Mouse (Mus musculus): ENCODE measurements around the gene Cep85l. TPM values are rescaled to one million over a fixed set of nuclear protein-coding genes. Genes with fewer than 3 reads are reported as not detected.
A peak's percentile ranks its signal among the peaks of the same experiment; 100 is the strongest.

The Cep85l gene
- polyA plus RNA-seq (2016; fragmentation: Nextera tagmentation; extraction: Ambion mirVana): 5.3 TPM in 2 replicates

DNA sequence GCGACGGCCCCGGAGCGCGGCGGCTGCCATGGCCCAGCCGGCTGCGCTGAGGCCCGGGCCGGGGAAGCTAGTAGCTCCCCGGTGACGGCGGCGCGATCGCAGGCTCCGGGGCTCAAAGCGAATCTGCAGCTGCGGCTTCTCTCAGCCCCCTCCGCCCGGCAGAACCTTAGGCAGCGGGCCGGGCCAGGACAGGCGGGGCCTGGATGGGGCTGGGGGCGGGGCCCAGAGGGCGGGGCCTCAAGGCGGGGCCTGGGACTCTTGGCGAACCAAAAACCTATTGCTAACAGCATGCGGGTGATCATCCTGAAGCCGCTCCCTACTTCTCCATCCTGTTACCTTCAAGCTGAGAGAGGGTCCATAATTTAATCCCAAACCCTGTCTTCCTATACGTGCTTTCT is at the start of gene Cep85l:
Gene Cep85l, minus strand, starts transcription at position 239 of the 398 bp plus-strand sequence.
- peak; percentile 99 for ATAC-seq (ENCODE audit: low FRiP score)
- Histone ChIP-seq H3K36me3 (replicated peaks) (no peaks in the 10 kb centered on the region), H3K27ac (peak within 1 kb of the TSS; percentile 96), H3K4me2 (peak within 1 kb of the TSS; percentile 73), H3K27me3 (no peaks in the 10 kb centered on the region), H3K4me3 (replicated peaks) (peak within 1 kb of the TSS; percentile 90), H3K9me3 (no peaks in the 10 kb centered on the region), H3K9ac (peak within 1 kb of the TSS; percentile 97), H3K4me1 (peaks cover 21% of the 10 kb centered on the region)
- WGBS: under 1% methylated on average over 31 of the region's 31 CpGs

DNA sequence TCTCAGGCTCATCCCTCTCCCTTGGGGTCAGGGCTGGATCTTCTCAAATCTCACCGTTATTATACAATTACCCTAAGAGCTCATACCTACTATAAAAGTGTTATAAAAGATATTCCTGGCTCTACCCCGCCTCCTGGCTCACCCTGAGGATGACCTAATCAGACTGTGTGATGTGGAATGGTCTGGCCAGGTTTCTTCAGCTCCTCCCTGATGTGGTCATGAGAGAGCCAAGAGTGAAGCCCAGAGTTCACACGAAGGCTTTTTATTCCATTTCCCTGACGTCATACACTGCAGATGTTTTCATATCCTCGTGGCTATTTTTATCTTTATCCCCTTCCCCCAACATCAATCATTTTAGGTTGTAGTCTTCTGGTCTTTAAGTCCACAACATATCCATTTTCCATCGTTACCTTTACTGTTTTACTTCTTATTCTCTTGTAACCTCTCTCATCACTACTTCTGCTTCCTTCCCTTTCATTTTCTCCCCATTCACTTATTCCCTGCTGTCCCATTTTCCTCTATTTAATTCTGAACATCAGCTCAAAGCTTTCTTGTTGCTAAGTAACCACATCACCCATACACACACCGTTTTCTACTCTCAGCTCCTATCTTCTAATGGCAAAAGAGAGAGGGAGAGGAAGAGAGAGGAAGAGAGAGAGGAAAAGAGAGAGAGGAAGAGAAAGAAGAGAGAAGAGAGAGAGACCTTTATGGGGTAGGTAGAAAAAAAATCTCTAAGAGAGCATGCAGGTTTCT is 49.1 kb upstream of the Cep85l start:
- ATAC-seq (ENCODE audit: low FRiP score): no peak
- H3K4me2 ChIP-seq: no peak overlapping the region
- 71% methylated on average over 7 of the region's 7 CpGs for WGBS
- no peaks in the 10 kb centered on the region for H3K36me3 ChIP-seq (replicated peaks)
- no peak overlapping the region for H3K27ac ChIP-seq
- peaks cover 7% of the 10 kb centered on the region; the same call in 1 of the 2 replicates for H3K4me1 ChIP-seq
- H3K4me3 ChIP-seq (replicated peaks): no peak overlapping the region
- H3K9me3 ChIP-seq: no peaks in the 10 kb centered on the region
- 0 out of 2 replicates have a peak, but pooled peaks cover 3% of the 10 kb centered on the region for H3K27me3 ChIP-seq
- no peak overlapping the region for H3K9ac ChIP-seq

DNA sequence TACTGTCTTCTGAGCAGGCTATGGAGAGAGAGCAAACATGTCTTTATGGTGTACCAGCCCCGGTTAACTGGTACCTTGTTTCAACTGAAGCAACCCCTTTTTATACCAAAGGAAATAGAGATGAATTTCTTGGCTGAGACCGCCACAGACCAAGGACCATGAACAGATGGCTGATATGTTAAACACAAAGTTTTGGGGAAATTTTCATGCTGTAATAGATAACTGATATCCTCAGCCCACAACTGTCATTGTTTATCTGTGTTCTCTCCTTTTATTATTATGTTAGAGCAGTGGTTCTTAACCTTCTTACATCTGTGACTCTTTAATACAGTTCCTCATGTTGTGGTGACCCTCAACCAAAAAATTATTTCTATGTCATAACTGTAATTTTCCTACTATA is 46.8 kb upstream of the Cep85l start:
- 89% methylated on average over 2 of the region's 2 CpGs for WGBS
- H3K4me2 ChIP-seq: no peak overlapping the region
- no peak overlapping the region for H3K4me3 ChIP-seq (replicated peaks)
- peaks cover 7% of the 10 kb centered on the region; the same call in 1 of the 2 replicates for H3K4me1 ChIP-seq
- no peak overlapping the region for H3K27ac ChIP-seq
- H3K36me3 ChIP-seq (replicated peaks): no peaks in the 10 kb centered on the region
- H3K9ac ChIP-seq: no peak overlapping the region
- no peak for ATAC-seq (ENCODE audit: low FRiP score)
- no peaks in the 10 kb centered on the region for H3K9me3 ChIP-seq
- 0 out of 2 replicates have a peak, but pooled peaks cover 3% of the 10 kb centered on the region for H3K27me3 ChIP-seq

DNA sequence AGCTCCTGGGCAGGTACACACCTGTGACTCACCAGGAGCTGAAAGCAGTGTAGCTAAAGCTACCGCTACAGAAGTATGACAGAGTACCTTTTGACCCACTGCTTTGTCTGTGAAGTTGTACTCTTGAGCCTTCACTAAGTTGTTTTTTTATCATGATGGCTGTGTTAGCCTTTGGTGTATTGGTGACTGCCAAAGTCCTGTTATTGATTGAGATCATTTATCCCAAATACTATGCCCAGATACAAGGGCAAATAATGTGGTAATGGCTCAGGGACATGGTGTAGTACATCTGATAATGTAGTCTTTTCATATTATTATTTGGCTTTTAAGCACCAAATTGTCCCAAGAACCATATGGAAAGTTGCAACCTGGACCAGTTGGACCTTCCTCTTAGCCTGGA is 43.3 kb upstream of the Cep85l start:
- Histone ChIP-seq H3K27me3 (no peaks in the 10 kb centered on the region), H3K4me1 (no peaks in the 10 kb centered on the region), H3K27ac (no peak overlapping the region), H3K9me3 (no peaks in the 10 kb centered on the region), H3K36me3 (replicated peaks) (no peaks in the 10 kb centered on the region), H3K9ac (no peak overlapping the region), H3K4me2 (no peak overlapping the region), H3K4me3 (replicated peaks) (no peak overlapping the region)
- WGBS: 97% methylated on average over 1 of the region's 1 CpGs
- ATAC-seq (ENCODE audit: low FRiP score): no peak

DNA sequence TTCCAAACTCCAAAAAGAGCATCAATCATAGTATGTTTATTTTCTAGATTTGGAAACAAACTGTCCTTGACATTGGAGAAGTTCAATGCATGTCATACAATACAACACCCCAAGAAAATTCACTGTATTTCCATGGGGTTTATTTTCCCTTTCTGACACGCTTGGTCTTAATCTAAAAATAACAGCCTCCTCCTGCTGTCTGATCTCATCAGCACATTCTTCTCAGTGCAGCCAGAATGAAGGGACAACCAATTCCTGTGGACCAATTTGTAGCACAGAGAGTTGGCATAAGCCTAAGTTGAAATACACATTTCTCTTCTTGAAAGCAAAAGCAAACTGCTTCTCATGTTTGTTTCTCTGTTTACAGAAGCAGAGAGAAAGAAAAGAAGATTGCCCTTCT is 42.5 kb upstream of the Cep85l start:
- Histone ChIP-seq H3K36me3 (replicated peaks) (no peaks in the 10 kb centered on the region), H3K4me3 (replicated peaks) (no peak overlapping the region), H3K4me1 (no peaks in the 10 kb centered on the region), H3K9me3 (no peaks in the 10 kb centered on the region), H3K27me3 (no peaks in the 10 kb centered on the region), H3K9ac (no peak overlapping the region), H3K4me2 (no peak overlapping the region), H3K27ac (no peak overlapping the region)
- ATAC-seq (ENCODE audit: low FRiP score): no peak
- 72% methylated on average over 1 of the region's 1 CpGs for WGBS

DNA sequence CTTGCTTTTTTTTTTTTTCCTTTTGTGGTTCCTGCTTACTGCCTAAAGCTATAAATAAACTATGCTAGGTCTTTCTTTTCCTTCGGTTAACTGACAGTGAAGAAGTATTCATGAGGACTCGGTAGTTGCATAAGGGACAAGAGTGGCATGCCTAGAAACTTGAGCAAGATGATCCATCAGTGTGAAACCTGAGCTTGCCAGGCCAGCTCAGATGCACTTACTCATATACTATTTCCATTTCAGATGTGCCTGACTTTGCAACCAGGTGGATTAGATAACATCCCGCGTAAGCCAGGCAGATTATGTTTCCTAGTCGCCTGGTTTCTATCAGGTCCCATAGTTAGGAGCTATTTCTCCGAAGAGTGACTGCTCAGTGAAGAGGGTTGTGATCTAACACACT is 41.9 kb upstream of the Cep85l start:
- Histone ChIP-seq H3K36me3 (replicated peaks) (no peaks in the 10 kb centered on the region), H3K4me1 (no peaks in the 10 kb centered on the region), H3K4me2 (no peak overlapping the region), H3K9ac (no peak overlapping the region), H3K4me3 (replicated peaks) (no peak overlapping the region), H3K27me3 (no peaks in the 10 kb centered on the region), H3K9me3 (no peaks in the 10 kb centered on the region), H3K27ac (no peak overlapping the region)
- no peak for ATAC-seq (ENCODE audit: low FRiP score)
- WGBS: 89% methylated on average over 6 of the region's 6 CpGs

DNA sequence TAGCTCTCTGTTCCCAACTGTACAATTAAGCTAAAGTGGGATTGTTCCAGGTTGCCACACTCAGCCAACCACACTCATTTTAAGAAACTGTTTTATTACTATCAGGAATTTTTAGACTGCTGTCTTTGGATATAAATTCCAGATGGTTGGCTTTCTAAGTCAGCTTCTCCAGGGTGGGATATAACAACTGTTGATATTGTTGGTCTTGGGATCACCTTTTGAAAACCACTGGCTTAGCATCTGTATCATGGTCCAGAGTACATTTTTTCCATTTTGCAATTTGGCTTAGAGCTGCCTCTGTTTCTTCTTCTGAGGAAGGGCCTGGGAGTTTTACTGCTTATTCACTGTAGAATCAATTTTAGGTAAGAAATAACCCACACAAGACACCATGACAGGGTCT is 40.3 kb upstream of the Cep85l start:
- ATAC-seq (ENCODE audit: low FRiP score): no peak
- Histone ChIP-seq H3K36me3 (replicated peaks) (no peaks in the 10 kb centered on the region), H3K9me3 (no peaks in the 10 kb centered on the region), H3K27ac (no peak overlapping the region), H3K9ac (no peak overlapping the region), H3K4me2 (no peak overlapping the region), H3K4me3 (replicated peaks) (no peak overlapping the region), H3K27me3 (no peaks in the 10 kb centered on the region), H3K4me1 (no peaks in the 10 kb centered on the region)

DNA sequence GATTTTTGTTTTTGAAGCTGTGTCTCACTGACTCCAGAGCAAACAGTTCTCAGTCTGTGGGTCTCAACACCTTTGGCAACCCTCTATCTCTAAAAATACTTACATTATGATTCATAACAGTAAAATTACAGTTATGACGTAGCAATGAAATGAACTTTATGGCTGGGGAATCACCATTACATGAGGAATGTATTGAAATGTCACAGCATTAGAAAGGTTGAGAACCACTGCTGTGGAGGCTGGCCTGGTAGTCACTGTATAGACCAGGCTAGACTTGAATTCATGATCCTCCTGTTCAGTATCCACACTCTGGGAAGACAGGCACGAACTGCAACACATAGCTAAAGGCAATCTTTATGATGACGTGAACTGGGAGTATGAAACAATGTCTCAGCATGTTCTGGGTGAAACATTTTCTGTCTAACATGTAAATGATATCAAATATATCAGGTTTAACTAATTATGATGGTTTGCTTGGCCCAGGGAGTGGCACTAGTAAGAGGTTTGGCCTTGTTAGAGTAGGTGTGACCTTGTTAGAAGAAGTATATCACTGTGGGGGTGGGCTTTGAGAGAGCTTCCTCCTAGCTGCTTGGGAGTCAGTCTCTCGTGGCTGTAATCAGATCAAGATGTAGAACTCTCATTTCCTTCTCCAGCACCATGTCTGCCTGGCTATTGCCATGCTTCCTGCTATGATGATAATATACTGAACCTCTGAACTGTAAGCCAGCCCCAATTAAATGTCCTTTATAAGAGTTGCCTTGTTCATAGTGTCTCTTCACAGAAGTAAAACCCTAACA is 39.6 kb upstream of the Cep85l start:
- no peak for ATAC-seq (ENCODE audit: low FRiP score)
- H3K9ac ChIP-seq: no peak overlapping the region
- no peaks in the 10 kb centered on the region for H3K27me3 ChIP-seq
- H3K4me2 ChIP-seq: no peak overlapping the region
- H3K27ac ChIP-seq: no peak overlapping the region
- H3K36me3 ChIP-seq (replicated peaks): no peaks in the 10 kb centered on the region
- H3K4me3 ChIP-seq (replicated peaks): no peak overlapping the region
- no peaks in the 10 kb centered on the region for H3K9me3 ChIP-seq
- WGBS: 73% methylated on average over 4 of the region's 4 CpGs
- peaks cover 5% of the 10 kb centered on the region for H3K4me1 ChIP-seq

DNA sequence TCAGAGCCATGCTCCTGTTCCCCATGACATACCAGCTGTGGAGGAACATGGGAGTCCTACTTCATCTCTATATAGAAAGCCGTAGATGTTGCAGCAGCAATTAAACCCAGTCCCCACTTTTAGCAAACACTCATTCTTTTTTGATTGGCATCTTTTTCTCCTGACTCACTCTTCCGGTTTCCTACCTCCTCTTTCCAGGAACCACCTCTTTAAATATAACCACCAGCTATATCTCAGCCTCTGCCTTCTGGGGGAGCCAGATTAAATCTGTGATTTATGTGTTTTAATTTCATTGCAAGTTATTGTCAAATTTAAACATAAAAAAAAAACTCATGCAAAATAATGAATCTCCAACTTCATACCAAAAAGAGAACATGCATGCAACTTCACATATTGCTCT is 37.3 kb upstream of the Cep85l start:
- WGBS: 81% methylated on average over 2 of the region's 2 CpGs
- no peak for ATAC-seq (ENCODE audit: low FRiP score)

DNA sequence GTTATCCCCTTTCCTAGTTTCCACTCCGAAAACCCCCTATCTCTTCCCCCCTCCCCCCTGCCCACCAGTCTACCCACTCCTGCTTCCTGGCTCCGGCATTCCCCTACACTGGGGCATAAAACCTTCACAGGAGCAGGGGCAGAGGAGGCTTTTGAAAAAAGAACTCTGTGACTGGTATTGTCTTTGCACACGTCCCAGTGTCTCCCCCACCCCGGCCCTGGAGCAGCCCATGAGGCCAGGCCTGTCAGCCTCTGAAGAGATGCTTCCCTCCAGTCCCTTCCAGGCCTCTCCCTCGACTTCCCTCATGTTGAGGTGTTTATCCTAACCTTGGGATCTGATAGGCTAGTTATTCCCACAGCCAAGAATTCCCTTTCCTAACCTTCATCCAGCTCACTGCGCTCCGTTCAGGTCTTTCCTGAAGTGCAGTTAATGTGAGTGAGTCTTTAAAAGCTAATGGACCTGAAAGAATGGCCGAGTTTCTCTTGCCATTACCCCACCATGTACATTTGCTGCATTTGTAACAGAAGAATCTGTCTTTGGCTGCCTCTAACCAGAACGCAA is 36.5 kb upstream of the Cep85l start:
- no peak for ATAC-seq (ENCODE audit: low FRiP score)
- WGBS: 63% methylated on average over 9 of the region's 9 CpGs

More for the DNA sequence above, 37.3 kb upstream of the Cep85l start:
- H3K9me3 ChIP-seq: no peaks in the 10 kb centered on the region
- H3K4me2 ChIP-seq: no peak overlapping the region
- no peak overlapping the region for H3K4me3 ChIP-seq (replicated peaks)
- no peak overlapping the region for H3K9ac ChIP-seq
- H3K36me3 ChIP-seq (replicated peaks): no peaks in the 10 kb centered on the region
- H3K27ac ChIP-seq: no peak overlapping the region
- H3K27me3 ChIP-seq: no peaks in the 10 kb centered on the region
- peaks cover 8% of the 10 kb centered on the region for H3K4me1 ChIP-seq

DNA sequence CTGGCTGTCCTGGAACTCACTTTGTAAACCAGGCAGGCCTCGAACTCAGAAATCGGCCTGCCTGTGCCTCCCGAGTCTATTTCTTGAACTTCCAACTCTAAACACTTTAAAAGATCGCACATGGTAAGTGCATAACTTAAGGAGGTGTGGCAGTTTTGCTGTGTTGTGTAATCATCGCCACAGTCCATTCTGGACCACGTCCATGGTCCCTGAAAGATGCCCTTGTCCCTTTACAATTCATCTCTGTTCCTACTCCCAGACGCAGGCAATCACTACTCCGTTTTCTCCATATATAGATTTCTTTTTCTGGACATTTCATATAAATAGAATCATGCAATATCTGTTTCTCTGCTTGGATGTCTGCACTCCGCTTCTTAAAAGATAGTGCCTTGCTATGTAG is 35.5 kb upstream of the Cep85l start:
- Histone ChIP-seq H3K4me2 (no peak overlapping the region), H3K9me3 (no peaks in the 10 kb centered on the region), H3K4me3 (replicated peaks) (no peak overlapping the region), H3K9ac (no peak overlapping the region), H3K27me3 (no peaks in the 10 kb centered on the region), H3K36me3 (replicated peaks) (no peaks in the 10 kb centered on the region), H3K4me1 (peaks cover 8% of the 10 kb centered on the region), H3K27ac (no peak overlapping the region)
- ATAC-seq (ENCODE audit: low FRiP score): no peak
- 90% methylated on average over 9 of the region's 9 CpGs for WGBS

More for the DNA sequence above, 36.5 kb upstream of the Cep85l start:
- no peaks in the 10 kb centered on the region for H3K27me3 ChIP-seq
- no peak overlapping the region for H3K9ac ChIP-seq
- H3K9me3 ChIP-seq: no peaks in the 10 kb centered on the region
- H3K4me3 ChIP-seq (replicated peaks): no peak overlapping the region
- H3K36me3 ChIP-seq (replicated peaks): no peaks in the 10 kb centered on the region
- no peak overlapping the region for H3K27ac ChIP-seq
- H3K4me1 ChIP-seq: peaks cover 8% of the 10 kb centered on the region
- H3K4me2 ChIP-seq: no peak overlapping the region

Measured in forebrain, embryonic 12.5 days (tissue).